Mouse (Mus musculus) heart, embryonic 13.5 days (tissue): ENCODE measurements around the gene Eaf1. TPM values are rescaled to one million over a fixed set of nuclear protein-coding genes. Genes with fewer than 3 reads are reported as not detected.

ENCODE experiments used
- ATAC-seq: fragments of 200-750 bp; cut with Nextera tagmentation; 2 replicates; pipeline ENCODE4 v1.8.0; 2017; ENCODE audit warnings: moderate TSS enrichment; ENCODE audit not compliant: insufficient number of reproducible peaks, low FRiP score, low TSS enrichment; ENCODE audit errors: extremely low read depth
- H3K27ac ChIP-seq: fragments of 300-500 bp; sonication (generic); replicated peaks from 2 replicates; pipeline ENCODE4 v1.5.1; 2015; ENCODE audit warnings: moderate library complexity, mild to moderate bottlenecking, inconsistent platforms
- H3K27me3 ChIP-seq: fragments of 300-500 bp; sonication (generic); replicated peaks from 2 replicates; pipeline ENCODE4 v1.6.1; 2015; ENCODE audit warnings: mild to moderate bottlenecking, inconsistent platforms
- H3K36me3 ChIP-seq: fragments of 300-500 bp; sonication (generic); 2 replicates; pipeline ENCODE4 v1.6.1; 2015; ENCODE audit warnings: mild to moderate bottlenecking, inconsistent platforms
- H3K4me1 ChIP-seq: fragments of 300-500 bp; sonication (generic); 2 replicates; pipeline ENCODE4 v1.6.1; 2015; ENCODE audit warnings: inconsistent platforms
- H3K4me2 ChIP-seq: fragments of 300-500 bp; sonication (generic); 2 replicates; pipeline ENCODE4 v1.6.1; 2015; ENCODE audit warnings: inconsistent platforms, mild to moderate bottlenecking, moderate library complexity
- H3K4me3 ChIP-seq: fragments of 300-500 bp; sonication (generic); 2 replicates; pipeline ENCODE4 v1.5.1; 2015; ENCODE audit warnings: moderate library complexity, mild to moderate bottlenecking, inconsistent platforms
- H3K9ac ChIP-seq: fragments of 300-500 bp; sonication (generic); 2 replicates; pipeline ENCODE4 v1.6.1; 2015; ENCODE audit warnings: inconsistent platforms, mild to moderate bottlenecking, moderate library complexity
- H3K9me3 ChIP-seq: fragments of 300-500 bp; sonication (generic); 2 replicates; pipeline ENCODE4 v1.6.1; 2016; ENCODE audit warnings: inconsistent platforms
- whole genome bisulfite sequencing: fragments of 180-500 bp; shearing (Covaris S2); methylation state at CpG from one replicate; pipeline ENCODE4 v1.1.7; 2015; ENCODE audit warnings: mixed read lengths; 5-methylcytosine and 5-hydroxymethylcytosine counted together
- polyA plus RNA-seq: library from polyadenylated mRNA; unstranded; fragments of >200 nt; fragmentation: Nextera tagmentation; extraction: Ambion mirVana; gene quantifications from 2 replicates; pipeline ENCODE4 v1.2.1, GENCODE M21; 2015

Gene Eaf1
- polyA plus RNA-seq, 1 experiment from 2014 or later = 11.7 TPM

- Histone ChIP-seq H3K9me3 (peaks cover 10% of the 10 kb centered on the region; the same call in 1 of the 2 replicates), H3K4me3 (no peak overlapping the region), H3K36me3 (peaks cover 63% of the 10 kb centered on the region), H3K4me1 (0 out of 2 replicates have a peak, but pooled peaks cover 6% of the 10 kb centered on the region), H3K27me3 (no peaks in the 10 kb centered on the region), H3K9ac (no peak overlapping the region), H3K27ac (no peak overlapping the region), H3K4me2 (no peak overlapping the region)
- no peak for ATAC-seq
- WGBS = 89% methylated on average over 3 of the region's 3 CpGs
Observed at GRCm38 (mm10) chr14:31510322-31510721, 16.1 kb downstream of the Eaf1 start.

GRCm38 (mm10) chr14:31515895-31516294 is 21.7 kb downstream of the Eaf1 start:
- no peak overlapping the region for H3K4me3 ChIP-seq
- no peaks in the 10 kb centered on the region for H3K27me3 ChIP-seq
- H3K4me1 ChIP-seq = peaks cover 7% of the 10 kb centered on the region; the same call in 1 of the 2 replicates
- no peak for ATAC-seq
- no peak overlapping the region for H3K9ac ChIP-seq
- H3K9me3 ChIP-seq = peaks cover 10% of the 10 kb centered on the region; the same call in 1 of the 2 replicates
- peaks cover 13% of the 10 kb centered on the region; the same call in 1 of the 2 replicates for H3K36me3 ChIP-seq
- H3K27ac ChIP-seq = no peak overlapping the region
- WGBS = 79% methylated on average over 2 of the region's 2 CpGs
- H3K4me2 ChIP-seq = no peak overlapping the region

GRCm38 (mm10) chr14:31519165-31519564 is 25.0 kb downstream of the Eaf1 start:
- ATAC-seq = no peak
- Histone ChIP-seq H3K27ac (no peak overlapping the region), H3K4me3 (no peak overlapping the region), H3K4me2 (peak overlapping the region; percentile 39; the same call in 1 of the 2 replicates), H3K4me1 (peaks cover 7% of the 10 kb centered on the region; the same call in 1 of the 2 replicates), H3K36me3 (peaks cover 6% of the 10 kb centered on the region; the same call in 1 of the 2 replicates), H3K9ac (no peak overlapping the region), H3K9me3 (peaks cover 10% of the 10 kb centered on the region; the same call in 1 of the 2 replicates), H3K27me3 (no peaks in the 10 kb centered on the region)
- WGBS = 28% methylated on average over 3 of the region's 3 CpGs

GRCm38 (mm10) chr14:31521318-31521717 is 27.1 kb downstream of the Eaf1 start:
- H3K27me3 ChIP-seq = no peaks in the 10 kb centered on the region
- no peak overlapping the region for H3K9ac ChIP-seq
- ATAC-seq = no peak
- WGBS = 46% methylated on average over 2 of the region's 2 CpGs
- peaks cover 7% of the 10 kb centered on the region; the same call in 1 of the 2 replicates for H3K4me1 ChIP-seq
- H3K9me3 ChIP-seq = no peaks in the 10 kb centered on the region
- H3K4me2 ChIP-seq = no peak overlapping the region
- no peak overlapping the region for H3K4me3 ChIP-seq
- H3K36me3 ChIP-seq = peaks cover 15% of the 10 kb centered on the region
- no peak overlapping the region for H3K27ac ChIP-seq

- ATAC-seq = no peak
- 61% methylated on average over 7 of the region's 7 CpGs for WGBS
- no peaks in the 10 kb centered on the region for H3K4me1 ChIP-seq
- no peak overlapping the region for H3K9ac ChIP-seq
- no peaks in the 10 kb centered on the region for H3K9me3 ChIP-seq
- H3K36me3 ChIP-seq = peaks cover 15% of the 10 kb centered on the region
- no peak overlapping the region for H3K4me2 ChIP-seq
- no peak overlapping the region for H3K27ac ChIP-seq
- no peak overlapping the region for H3K4me3 ChIP-seq
- H3K27me3 ChIP-seq = 0 out of 2 replicates have a peak, but pooled peaks cover 4% of the 10 kb centered on the region
Observed at GRCm38 (mm10) chr14:31525040-31525810, 31.0 kb downstream of the Eaf1 start.

GRCm38 (mm10) chr14:31530847-31531246 is 36.6 kb downstream of the Eaf1 start:
- WGBS = 72% methylated on average over 4 of the region's 4 CpGs
- no peak for ATAC-seq
- H3K9ac ChIP-seq = no peak overlapping the region

GRCm38 (mm10) chr14:31531506-31532148 is 37.4 kb downstream of the Eaf1 start:
- H3K4me3 ChIP-seq = no peak overlapping the region
- no peak overlapping the region for H3K9ac ChIP-seq
- 50% methylated on average over 12 of the region's 12 CpGs for WGBS
- H3K4me2 ChIP-seq = no peak overlapping the region
- no peaks in the 10 kb centered on the region for H3K9me3 ChIP-seq
- no peak for ATAC-seq
- 0 out of 2 replicates have a peak, but pooled peaks cover 4% of the 10 kb centered on the region for H3K27me3 ChIP-seq
- H3K27ac ChIP-seq = peak overlapping the region; percentile 10; the same call in 1 of the 2 replicates
- 0 out of 2 replicates have a peak, but pooled peaks cover 3% of the 10 kb centered on the region for H3K36me3 ChIP-seq
- peaks cover 7% of the 10 kb centered on the region; the same call in 1 of the 2 replicates for H3K4me1 ChIP-seq

More at GRCm38 (mm10) chr14:31530847-31531246, 36.6 kb downstream of the Eaf1 start:
- Histone ChIP-seq H3K27me3 (0 out of 2 replicates have a peak, but pooled peaks cover 4% of the 10 kb centered on the region), H3K4me1 (peaks cover 7% of the 10 kb centered on the region; the same call in 1 of the 2 replicates), H3K36me3 (peaks cover 7% of the 10 kb centered on the region), H3K27ac (no peak overlapping the region), H3K4me3 (no peak overlapping the region), H3K4me2 (no peak overlapping the region), H3K9me3 (no peaks in the 10 kb centered on the region)

- 0 out of 2 replicates have a peak, but pooled peaks cover 4% of the 10 kb centered on the region for H3K27me3 ChIP-seq
- H3K27ac ChIP-seq = no peak overlapping the region
- no peaks in the 10 kb centered on the region for H3K9me3 ChIP-seq
- no peak for ATAC-seq
- H3K4me1 ChIP-seq = peaks cover 7% of the 10 kb centered on the region; the same call in 1 of the 2 replicates
- no peak overlapping the region for H3K4me2 ChIP-seq
- 63% methylated on average over 3 of the region's 3 CpGs for WGBS
- H3K36me3 ChIP-seq = 0 out of 2 replicates have a peak, but pooled peaks cover 3% of the 10 kb centered on the region
- H3K9ac ChIP-seq = no peak overlapping the region
- H3K4me3 ChIP-seq = no peak overlapping the region
Observed at GRCm38 (mm10) chr14:31532656-31533055, 38.5 kb downstream of the Eaf1 start.

- no peak overlapping the region for H3K4me2 ChIP-seq
- WGBS = 57% methylated on average over 6 of the region's 6 CpGs
- H3K27ac ChIP-seq = no peak overlapping the region
- H3K4me3 ChIP-seq = no peak overlapping the region
- ATAC-seq = no peak
- H3K36me3 ChIP-seq = 0 out of 2 replicates have a peak, but pooled peaks cover 3% of the 10 kb centered on the region
- peaks cover 5% of the 10 kb centered on the region; the same call in 1 of the 2 replicates for H3K4me1 ChIP-seq
- H3K27me3 ChIP-seq = no peaks in the 10 kb centered on the region
- no peaks in the 10 kb centered on the region for H3K9me3 ChIP-seq
- no peak overlapping the region for H3K9ac ChIP-seq
Observed at GRCm38 (mm10) chr14:31537298-31537697, 43.1 kb downstream of the Eaf1 start.

- no peak overlapping the region for H3K4me2 ChIP-seq
- H3K9me3 ChIP-seq = no peaks in the 10 kb centered on the region
- H3K9ac ChIP-seq = no peak overlapping the region
- peaks cover 11% of the 10 kb centered on the region; the same call in 1 of the 2 replicates for H3K27me3 ChIP-seq
- H3K27ac ChIP-seq = no peak overlapping the region
- ATAC-seq = no peak
- no peak overlapping the region for H3K4me3 ChIP-seq
- H3K4me1 ChIP-seq = peaks cover 9% of the 10 kb centered on the region; the same call in 1 of the 2 replicates
- 72% methylated on average over 11 of the region's 11 CpGs for WGBS
- peaks cover 11% of the 10 kb centered on the region for H3K36me3 ChIP-seq
Observed at GRCm38 (mm10) chr14:31543885-31544442, 49.8 kb downstream of the Eaf1 start.

GRCm38 (mm10) chr14:31555021-31555420 is 60.8 kb downstream of the Eaf1 start:
- no peak overlapping the region for H3K4me3 ChIP-seq
- no peaks in the 10 kb centered on the region for H3K9me3 ChIP-seq
- H3K27ac ChIP-seq = no peak overlapping the region
- no peak overlapping the region for H3K9ac ChIP-seq
- no peaks in the 10 kb centered on the region for H3K36me3 ChIP-seq
- WGBS = 77% methylated on average over 7 of the region's 7 CpGs
- no peak for ATAC-seq
- peaks cover 40% of the 10 kb centered on the region for H3K27me3 ChIP-seq
- H3K4me1 ChIP-seq = peaks cover 33% of the 10 kb centered on the region
- H3K4me2 ChIP-seq = no peak overlapping the region
